Mouse (Mus musculus) myocyte (in vitro differentiated cells): ENCODE results near the gene Usp30. TPM values are rescaled to one million over a fixed set of nuclear protein-coding genes. Genes with fewer than 3 reads are reported as not detected.

ENCODE experiments used
- H3K27me3 ChIP-seq: one replicate; pipeline ENCODE4 v1.6.1; 2011; ENCODE audit not compliant: control insufficient read depth, insufficient read depth, insufficient read length
- H3K36me3 ChIP-seq: one replicate; pipeline ENCODE4 v1.6.1; 2011; ENCODE audit not compliant: control insufficient read depth, insufficient read depth
- H3K4me2 ChIP-seq: one replicate; pipeline ENCODE4 v1.6.1; 2011; ENCODE audit warnings: low read depth, control low read depth
- H3K4me3 ChIP-seq: one replicate; pipeline ENCODE4 v1.5.1; 2011; ENCODE audit warnings: mild to moderate bottlenecking, control low read depth, moderate library complexity
- H3K79me2 ChIP-seq: one replicate; pipeline ENCODE4 v1.6.1; 2011; ENCODE audit not compliant: control insufficient read depth, insufficient read depth
- H3ac ChIP-seq: one replicate; pipeline ENCODE4 v1.6.1; 2011; ENCODE audit not compliant: control insufficient read depth, insufficient read length
- CEBPB ChIP-seq: IDR thresholded peaks from 2 replicates; pipeline ENCODE4 v1.6.1; 2011; ENCODE audit warnings: mild to moderate bottlenecking, moderate library complexity; ENCODE audit not compliant: poor library complexity, insufficient read depth, severe bottlenecking
- E2F4 ChIP-seq: IDR thresholded peaks from one replicate; pipeline ENCODE4 v1.6.1; 2011; ENCODE audit warnings: mild to moderate bottlenecking, control low read depth, moderate library complexity; ENCODE audit not compliant: insufficient read depth
- MAX ChIP-seq: IDR thresholded peaks from one replicate; pipeline ENCODE4 v1.6.1; 2011; ENCODE audit warnings: low read depth, mild to moderate bottlenecking, control low read depth
- MYOD1 ChIP-seq, 3 experiments: IDR thresholded peaks; one replicate each; pipeline ENCODE4 v1.6.1; 2011; ENCODE audit warnings: control low read depth in 2 of 3, low read depth in 2 of 3, mild to moderate bottlenecking in 2 of 3, moderate library complexity in 1 of 3; ENCODE audit not compliant: insufficient read length in 2 of 3, control insufficient read depth in 1 of 3
- MYOG ChIP-seq, 3 experiments: IDR thresholded peaks; one replicate each; pipeline ENCODE4 v1.6.1; 2011; ENCODE audit warnings: control low read depth in 2 of 3, low read depth in 2 of 3, mild to moderate bottlenecking in 2 of 3; ENCODE audit not compliant: insufficient read length in 2 of 3, control insufficient read depth in 1 of 3, insufficient read depth in 1 of 3
- POLR2A ChIP-seq: IDR thresholded peaks from one replicate; pipeline ENCODE4 v1.6.1; 2011; ENCODE audit warnings: low read depth, mild to moderate bottlenecking, control low read depth, moderate library complexity; ENCODE audit not compliant: insufficient read length
- POLR2AphosphoS2 ChIP-seq: IDR thresholded peaks from one replicate; pipeline ENCODE4 v1.6.1; 2011; ENCODE audit warnings: low read depth, control low read depth; ENCODE audit not compliant: insufficient read length
- REST ChIP-seq: IDR thresholded peaks from one replicate; pipeline ENCODE4 v1.6.1; 2011; ENCODE audit warnings: mild to moderate bottlenecking, control low read depth, moderate library complexity; ENCODE audit not compliant: insufficient read depth, insufficient read length
- SRF ChIP-seq: IDR thresholded peaks from one replicate; pipeline ENCODE4 v1.6.1; 2011; ENCODE audit warnings: low read depth; ENCODE audit not compliant: control insufficient read depth, insufficient read length
- TCF12 ChIP-seq: IDR thresholded peaks from one replicate; pipeline ENCODE4 v1.6.1; 2011; ENCODE audit warnings: mild to moderate bottlenecking, control low read depth; ENCODE audit not compliant: poor library complexity, insufficient read depth, severe bottlenecking
- TCF3 ChIP-seq: IDR thresholded peaks from one replicate; pipeline ENCODE4 v1.6.1; 2011; ENCODE audit warnings: low read depth, control low read depth; ENCODE audit not compliant: insufficient read length
- USF1 ChIP-seq: IDR thresholded peaks from one replicate; pipeline ENCODE4 v1.6.1; 2011; ENCODE audit warnings: low read depth, mild to moderate bottlenecking, control low read depth, moderate library complexity
- polyA plus RNA-seq: library from polyadenylated mRNA; unstranded; fragments of >200 nt; fragmentation: generic; extraction: Trizol; gene quantifications from one replicate; pipeline ENCODE4 v1.2.1, GENCODE M21; 2012; ENCODE audit warnings: missing spikeins

Usp30 gene
- polyA plus RNA-seq, 1 experiment = 12.3 TPM

DNA sequence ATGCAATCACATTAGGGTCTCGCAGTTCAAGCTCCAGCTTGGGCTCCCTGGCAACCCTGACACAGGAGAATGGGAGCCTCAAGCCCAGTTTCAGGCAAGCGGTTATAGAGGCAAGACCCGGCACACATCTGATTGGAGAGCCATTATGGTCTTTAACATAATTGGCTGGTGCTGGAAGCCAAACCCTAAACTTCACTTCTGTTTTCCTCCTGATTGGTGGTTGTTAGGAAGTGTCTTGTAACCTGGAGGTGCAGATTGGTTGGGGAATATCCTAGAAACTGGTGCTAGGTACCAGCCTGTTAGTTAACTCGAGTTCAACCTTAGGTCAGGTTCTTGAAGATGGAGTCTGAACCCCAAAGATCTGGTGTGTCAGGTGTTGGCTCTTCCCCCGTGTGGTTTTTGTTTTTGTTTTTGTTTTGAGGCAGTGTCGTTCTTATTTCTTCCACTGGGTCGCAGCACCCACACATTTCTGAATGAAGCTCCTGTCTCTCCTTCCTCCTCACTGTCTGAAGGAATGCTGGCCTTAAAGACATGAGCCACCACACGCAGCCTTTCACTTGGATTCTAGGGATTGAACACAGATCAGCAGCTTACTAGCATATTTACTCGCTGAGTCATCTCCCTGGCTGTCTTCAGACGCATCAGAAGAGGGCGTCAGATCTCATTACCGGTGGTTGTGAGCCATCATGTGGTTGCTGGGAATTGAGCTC is 97.0 kb downstream of the Usp30 start:
- Histone ChIP-seq H3K27me3 (peaks cover 2% of the 10 kb centered on the region), H3K79me2 (no peaks in the 10 kb centered on the region), H3ac (no peak overlapping the region), H3K4me3 (no peak overlapping the region), H3K36me3 (no peaks in the 10 kb centered on the region), H3K4me2 (no peak overlapping the region)
- TF ChIP-seq MYOD1 (IDR thresholded peaks at IDR 0.05; ENCODE audit: control insufficient read depth in 1 of 3, insufficient read length in 2 of 3, low read depth in 2 of 3) = no peak
- TF ChIP-seq USF1 = no peak
- TF ChIP-seq E2F4 = no peak
- TF ChIP-seq POLR2AphosphoS2 = no peak
- no peak for TF ChIP-seq TCF3
- TF ChIP-seq CEBPB = no peak
- TF ChIP-seq MYOG (IDR thresholded peaks at IDR 0.05; ENCODE audit: control insufficient read depth in 1 of 3, insufficient read depth in 1 of 3, insufficient read length in 2 of 3, low read depth in 2 of 3) = no peak
- no peak for TF ChIP-seq MAX
- TF ChIP-seq POLR2A = no peak
- TF ChIP-seq TCF12 = no peak

DNA sequence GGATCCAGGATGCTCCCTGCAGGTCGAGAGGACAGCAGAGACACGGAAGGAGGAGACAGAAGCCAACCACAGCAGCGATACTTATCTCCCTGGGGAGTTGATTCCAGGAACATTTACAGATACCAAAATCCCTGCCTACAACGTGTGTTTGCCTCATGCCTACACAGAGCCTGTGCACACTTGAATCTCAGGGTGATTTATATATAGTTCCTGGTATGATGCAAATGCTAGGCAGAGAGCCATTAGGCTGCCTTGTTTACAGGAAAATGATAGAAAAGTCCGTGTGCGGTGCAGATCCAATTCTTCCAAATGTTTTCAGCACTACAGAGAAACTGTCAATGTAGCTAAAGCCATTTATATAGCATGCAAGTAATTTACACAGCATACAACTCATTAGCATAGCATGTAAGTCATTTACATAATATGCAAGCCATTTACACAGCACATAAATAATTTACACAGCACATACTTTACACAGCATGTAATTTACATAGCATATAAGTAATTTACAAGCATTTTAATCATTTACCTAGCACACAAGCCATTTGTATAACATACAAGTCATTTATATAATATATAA is 97.9 kb downstream of the Usp30 start:
- no peak for TF ChIP-seq MYOG (IDR thresholded peaks at IDR 0.05; ENCODE audit: control insufficient read depth in 1 of 3, insufficient read depth in 1 of 3, insufficient read length in 2 of 3, low read depth in 2 of 3)
- Histone ChIP-seq H3K27me3 (no peaks in the 10 kb centered on the region), H3K4me2 (no peak overlapping the region), H3K79me2 (no peaks in the 10 kb centered on the region), H3K4me3 (no peak overlapping the region), H3K36me3 (no peaks in the 10 kb centered on the region), H3ac (no peak overlapping the region)

DNA sequence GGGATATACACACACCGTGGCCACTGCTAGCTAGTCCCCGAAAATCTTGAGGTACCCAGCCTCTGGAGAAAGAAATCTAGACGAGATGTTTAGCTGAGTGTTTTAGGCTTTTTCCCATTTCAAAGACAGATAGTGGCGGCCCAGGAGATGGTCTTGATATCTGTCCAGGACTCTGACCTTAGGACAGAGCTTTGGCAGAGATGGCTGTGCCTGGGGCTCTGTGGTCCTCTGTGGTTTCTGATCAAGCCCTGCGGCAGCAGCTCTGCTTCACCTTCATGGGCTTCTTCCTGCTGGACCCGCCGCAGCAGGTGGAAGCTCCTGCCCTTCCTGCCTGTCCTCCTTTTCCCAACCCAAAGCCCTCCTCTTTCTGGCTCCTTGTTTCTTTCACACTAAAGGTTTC is 105.1 kb downstream of the Usp30 start:
- no peak overlapping the region for H3ac ChIP-seq
- no peak overlapping the region for H3K4me2 ChIP-seq
- no peaks in the 10 kb centered on the region for H3K79me2 ChIP-seq
- no peak overlapping the region for H3K4me3 ChIP-seq
- TF ChIP-seq MYOD1 (IDR thresholded peaks at IDR 0.05; ENCODE audit: control insufficient read depth in 1 of 3, insufficient read length in 2 of 3, low read depth in 2 of 3) (no peak), SRF (no peak), MYOG (IDR thresholded peaks at IDR 0.05; ENCODE audit: control insufficient read depth in 1 of 3, insufficient read depth in 1 of 3, insufficient read length in 2 of 3, low read depth in 2 of 3) (no peak), CEBPB (no peak), POLR2AphosphoS2 (no peak), USF1 (no peak), MAX (no peak)
- H3K36me3 ChIP-seq = no peaks in the 10 kb centered on the region
- no peaks in the 10 kb centered on the region for H3K27me3 ChIP-seq

DNA sequence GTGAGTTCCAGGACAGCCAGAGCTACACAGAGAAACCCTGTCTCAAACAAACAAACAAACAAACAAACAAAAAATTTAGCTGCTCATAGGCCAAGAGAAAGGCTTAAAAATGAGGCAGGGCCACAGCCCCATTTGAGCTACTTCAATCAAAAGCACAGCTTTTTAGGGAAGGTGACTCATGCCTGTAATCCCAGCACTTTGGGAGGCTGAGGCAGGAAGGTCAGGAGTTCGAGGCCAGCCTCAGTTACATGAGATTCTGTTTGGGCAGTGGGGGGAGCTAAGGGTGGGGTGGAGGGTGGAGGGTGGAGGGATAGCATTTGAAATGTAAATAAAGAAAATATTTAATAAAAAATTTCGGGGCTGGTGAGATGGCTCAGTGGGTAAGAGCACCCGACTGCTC is 107.7 kb downstream of the Usp30 start:
- Histone ChIP-seq H3K4me3 (no peak overlapping the region), H3K79me2 (no peaks in the 10 kb centered on the region), H3K27me3 (no peaks in the 10 kb centered on the region), H3ac (no peak overlapping the region), H3K4me2 (no peak overlapping the region), H3K36me3 (no peaks in the 10 kb centered on the region)
- TF ChIP-seq MYOD1 (IDR thresholded peaks at IDR 0.05; ENCODE audit: control insufficient read depth in 1 of 3, insufficient read length in 2 of 3, low read depth in 2 of 3) (no peak), TCF3 (no peak), REST (no peak)

DNA sequence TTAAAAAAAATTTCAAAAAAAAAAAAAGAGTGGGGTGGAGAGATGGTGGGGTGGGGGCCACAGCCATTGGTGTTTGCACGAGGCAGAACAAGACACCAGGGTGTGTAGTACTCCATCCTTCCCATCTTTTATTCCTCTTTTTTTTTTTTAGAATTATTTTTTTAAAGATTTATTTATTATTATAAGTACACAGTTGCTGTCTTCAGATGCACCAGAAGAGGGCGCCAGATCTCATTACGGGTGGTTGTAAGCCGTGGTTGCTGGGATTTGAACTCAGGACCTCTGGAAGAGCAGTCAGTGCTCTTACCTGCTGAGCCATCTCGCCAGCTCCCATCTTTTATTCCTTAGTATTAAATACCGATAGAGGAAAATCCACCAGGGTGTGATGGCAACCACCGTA is 108.2 kb downstream of the Usp30 start:
- H3K4me2 ChIP-seq = no peak overlapping the region
- no peaks in the 10 kb centered on the region for H3K27me3 ChIP-seq
- H3K36me3 ChIP-seq = no peaks in the 10 kb centered on the region
- no peak for TF ChIP-seq TCF12
- TF ChIP-seq MAX = no peak
- TF ChIP-seq E2F4 = no peak
- no peak for TF ChIP-seq POLR2AphosphoS2
- no peak for TF ChIP-seq SRF
- TF ChIP-seq MYOG (IDR thresholded peaks at IDR 0.05; ENCODE audit: control insufficient read depth in 1 of 3, insufficient read depth in 1 of 3, insufficient read length in 2 of 3, low read depth in 2 of 3) = no peak
- no peaks in the 10 kb centered on the region for H3K79me2 ChIP-seq
- no peak overlapping the region for H3ac ChIP-seq
- H3K4me3 ChIP-seq = no peak overlapping the region
